Comparison of ENCODE assay signal across 8 mouse cellular contexts in genomic region chr9:119401801-119402214, GRCm38 (mm10). TPM values are rescaled to one million over a fixed set of nuclear protein-coding genes. Genes with fewer than 3 reads are reported as not detected.
DNase-seq lines count a peak whose midpoint lies in the region; ATAC-seq lines count a peak whose summit lies in the region.

Gene Acvr2b (plus strand): TSS chr9:119402118.

- no peaks in the 10 kb centered on the region for H3K27me3 ChIP-seq in midbrain, embryonic 11.5 days (ENCODE audit: control insufficient read depth, insufficient read depth, low read length)

- H3K4me1 ChIP-seq in midbrain, embryonic 11.5 days (ENCODE audit: control insufficient read depth, insufficient read depth, low read length) = peaks cover 30% of the 10 kb centered on the region

- H3K9ac ChIP-seq in midbrain, embryonic 11.5 days (ENCODE audit: low read length) = peak within 1 kb of the TSS; percentile 99

- ATAC-seq in granulocyte monocyte progenitor cell, adult 5-6 weeks (replicated peaks; ENCODE audit: poor library complexity, severe bottlenecking) = peak; percentile 88
- peak; percentile 94 for ATAC-seq in midbrain, embryonic 11.5 days (ENCODE audit: low FRiP score)
- ATAC-seq in inflammation-experienced regulatory T-cells, adult 6 months = no peak

- peak within 1 kb of the TSS; percentile 86 for H3K4me2 ChIP-seq in midbrain, embryonic 11.5 days

- H3K36me3 ChIP-seq in midbrain, embryonic 11.5 days (ENCODE audit: control insufficient read depth, insufficient read depth, low read length) = no peaks in the 10 kb centered on the region

- DNase-seq in adrenal gland, adult 2 months = peak; percentile 96
- DNase-seq in embryo, embryonic 11 days = peak; percentile 99
- DNase-seq in kidney, adult 11 months = peak; percentile 93
- peak; percentile 99 for DNase-seq in left cerebral cortex, postnatal 4 days
- DNase-seq in midbrain, embryonic 11.5 days (ENCODE audit: low spot score, missing footprints) = peak; percentile 100
- DNase-seq in skeletal muscle tissue, adult 2 months (ENCODE audit: low read depth, low spot score) = peak; percentile 91

- WGBS in midbrain, embryonic 11.5 days = under 1% methylated on average over 25 of the region's 32 CpGs

- peak within 1 kb of the TSS; percentile 95 for H3K4me3 ChIP-seq in midbrain, embryonic 11.5 days (ENCODE audit: low read depth, low read length)

- no peaks in the 10 kb centered on the region for H3K9me3 ChIP-seq in midbrain, embryonic 11.5 days (ENCODE audit: control insufficient read depth, low read length)

- H3K27ac ChIP-seq in midbrain, embryonic 11.5 days (ENCODE audit: low read depth, low read length) = peak within 1 kb of the TSS; percentile 81

- intact Hi-C loops in left cerebral cortex, postnatal 4 days (cut with DNase I) = no loop called here

RNA-seq across cellular contexts. Expression of gene Acvr2b, which starts in this region (rescaled TPM):
- total RNA-seq in adrenal gland, adult 2 months (2021) = 1 to 10 TPM; 4.4 to 7.9 TPM
- polyA plus RNA-seq in adrenal gland, adult 2 months (2012; rRNA removed) = 4.7 and 5.9 TPM in 2 replicates
- total RNA-seq in granulocyte monocyte progenitor cell, adult 5-6 weeks (2014; fragmentation: Nextera tagmentation) = 2.0 and 2.9 TPM in 2 replicates
- 0.36 and 0.65 TPM in 2 replicates for total RNA-seq in granulocyte monocyte progenitor cell, adult 5-6 weeks (2017)
- total RNA-seq in left cerebral cortex, postnatal 4 days (2021) = 10 to 100 TPM; 23.8 to 24.6 TPM
- 70.1 and 95.4 TPM in 2 replicates for polyA plus RNA-seq in midbrain, embryonic 11.5 days (2014; fragmentation: Nextera tagmentation; extraction: Ambion mirVana)
- not detected for polyA plus RNA-seq in inflammation-experienced regulatory T-cells, adult 6 months (2017; shearing (Covaris generic))

Comparison
In these comparisons a context has a peak if more than half of its experiments do, and no peak if none do; other contexts are left out.
1. RNA of gene Acvr2b (polyA plus RNA-seq): 70.1 to 95.4 TPM in midbrain, embryonic 11.5 days; 4.7 to 5.9 TPM in adrenal gland, adult 2 months and not detected in inflammation-experienced regulatory T-cells, adult 6 months; every median in the first group is over 10 times any median in the second.
2. Peak in every context shown above with its lines, with median percentiles within 50 percentile points of each other: DNase-seq.